ENCODE assay signal across 11 mouse cellular contexts in genomic region chr11:93097431-93097851, GRCm38 (mm10). TPM values are rescaled to one million over a fixed set of nuclear protein-coding genes. Genes with fewer than 3 reads are reported as not detected.
A peak's percentile ranks its signal among the peaks of the same experiment; 100 is the strongest.
DNase-seq lines count a peak whose midpoint lies in the region; ATAC-seq and TF ChIP-seq lines count a peak whose summit lies in the region.
"Had no signal": no experiment of that assay in that cellular context is flagged by ENCODE, and none has a peak within 500 bp of the region (broad histone marks: within the 10 kb centered on the region; RNA-seq: fewer than 3 reads in every experiment).

No protein-coding gene starts in this region.

- intact Hi-C loops in gastrocnemius, adult 2 months (cut with DNase I): no loop called here

- peaks cover 13% of the 10 kb centered on the region; the same call in 1 of the 2 replicates for H3K4me1 ChIP-seq in midbrain, embryonic 11.5 days (ENCODE audit: control insufficient read depth, insufficient read depth, low read length)

- H3K9ac ChIP-seq in midbrain, embryonic 11.5 days (ENCODE audit: low read length): no peak overlapping the region
- H3K9ac ChIP-seq: limb, embryonic 15.5 days had no signal

- no peak for ATAC-seq in midbrain, embryonic 11.5 days (ENCODE audit: low FRiP score)

- peaks cover 44% of the 10 kb centered on the region for H3K27me3 ChIP-seq in midbrain, embryonic 11.5 days (ENCODE audit: control insufficient read depth, insufficient read depth, low read length)

- peak; percentile 18 for DNase-seq in layer of hippocampus, adult 11-12 months (ENCODE audit: low spot score)
- no peak for DNase-seq in layer of hippocampus, adult 18-20 months (ENCODE audit: low spot score in 2 of 2)
- DNase-seq in frontal cortex, postnatal 25 days (ENCODE audit: low spot score in 2 of 2): peak; percentile 41 to 52
- DNase-seq in midbrain, embryonic 11.5 days (ENCODE audit: low spot score, missing footprints): peak; percentile 94
- DNase-seq in right cerebral cortex, postnatal 4 days: peak; percentile 16
- DNase-seq in spleen, postnatal 10 days (ENCODE audit: low spot score in 2 of 2): no peak
- DNase-seq in gastrocnemius, adult 2 months: no peak
- DNase-seq in urinary bladder, postnatal 4 days (ENCODE audit: low spot score in 2 of 2): no peak
- DNase-seq: gastrocnemius, postnatal 25 days had no signal

- peak overlapping the region; percentile 39 for H3K4me3 ChIP-seq in midbrain, embryonic 11.5 days (ENCODE audit: low read depth, low read length)
- no peak overlapping the region for H3K4me3 ChIP-seq in gastrocnemius, adult 2 months
- H3K4me3 ChIP-seq: myocyte had no signal

- H3K4me2 ChIP-seq in midbrain, embryonic 11.5 days: peak overlapping the region; percentile 71

- no peaks in the 10 kb centered on the region for H3K9me3 ChIP-seq in midbrain, embryonic 11.5 days (ENCODE audit: control insufficient read depth, low read length)
- H3K9me3 ChIP-seq: limb, embryonic 15.5 days had no signal

- no peaks in the 10 kb centered on the region for H3K36me3 ChIP-seq in midbrain, embryonic 11.5 days (ENCODE audit: control insufficient read depth, insufficient read depth, low read length)
- H3K36me3 ChIP-seq: limb, embryonic 15.5 days had no signal

- 2% methylated on average over 14 of the region's 14 CpGs for WGBS in midbrain, embryonic 11.5 days

- no peak overlapping the region for H3K27ac ChIP-seq in midbrain, embryonic 11.5 days (ENCODE audit: low read depth, low read length)
- H3K27ac ChIP-seq in gastrocnemius, adult 2 months: no peak overlapping the region
- H3K27ac ChIP-seq: limb, embryonic 15.5 days had no signal

- no peak for TF ChIP-seq CTCF in gastrocnemius, adult 2 months (IDR thresholded peaks at IDR 0.05)

RNA-seq across cellular contexts. Expression of gene Car10, which starts 0.4 kb away (rescaled TPM):
- 10 to 100 TPM; 33.7 to 38.2 TPM for total RNA-seq in layer of hippocampus, adult 18-20 months (2021)
- polyA plus RNA-seq in midbrain, embryonic 11.5 days (2014; fragmentation: Nextera tagmentation; extraction: Ambion mirVana): 0.87 and 1.7 TPM in 2 replicates
- not detected for total RNA-seq in gastrocnemius, adult 2 months (2021)
- total RNA-seq: gastrocnemius, postnatal 25 days had no signal
- polyA plus RNA-seq: myocyte had no signal

Comparison
In these comparisons a context has a peak if more than half of its experiments do, and no peak if none do; other contexts are left out.
1. DNase-seq: peak in layer of hippocampus, adult 11-12 months (single experiment), frontal cortex, postnatal 25 days (2 of 2), midbrain, embryonic 11.5 days (single experiment) and right cerebral cortex, postnatal 4 days (single experiment); none in layer of hippocampus, adult 18-20 months (0 of 2), spleen, postnatal 10 days (0 of 2), gastrocnemius, adult 2 months (single experiment) and urinary bladder, postnatal 4 days (0 of 2).
2. RNA of gene Car10, which starts 0.4 kb away (total RNA-seq): 33.7 to 38.2 TPM in layer of hippocampus, adult 18-20 months; not detected in gastrocnemius, adult 2 months; every median in the first group is over 10 times any median in the second.